Mouse (Mus musculus) heart, embryonic 14.5 days (tissue): ENCODE measurements around the gene Adig. TPM values are rescaled to one million over a fixed set of nuclear protein-coding genes. Genes with fewer than 3 reads are reported as not detected.

Source experiments
- ATAC-seq: fragments of 200-750 bp; cut with Nextera tagmentation; 2 replicates; pipeline ENCODE4 v1.8.0; 2017; ENCODE audit warnings: low read depth, moderate TSS enrichment; ENCODE audit not compliant: insufficient number of reproducible peaks, insufficient read depth, low FRiP score
- H3K27ac ChIP-seq, 2 experiments: fragments of 200-500 bp in 1 of 2; fragments of 300-500 bp in 1 of 2; sonication (generic) in 1 of 2; replicated peaks in 1 of 2; 2 replicates each; pipeline ENCODE4 v1.5.1; 2012 to 2014; ENCODE audit warnings: low read depth in 2 of 2, low read length in 2 of 2, control low read depth in 1 of 2, mild to moderate bottlenecking in 1 of 2, mixed read lengths in 1 of 2; ENCODE audit not compliant: control insufficient read depth in 1 of 2, insufficient read depth in 1 of 2
- H3K27me3 ChIP-seq: fragments of 300-500 bp; sonication (generic); 2 replicates; pipeline ENCODE4 v1.6.1; 2014; ENCODE audit warnings: mild to moderate bottlenecking, low read length, control low read depth; ENCODE audit not compliant: control insufficient read depth, insufficient read depth
- H3K36me3 ChIP-seq: fragments of 300-500 bp; sonication (generic); 2 replicates; pipeline ENCODE4 v1.6.1; 2014; ENCODE audit warnings: mild to moderate bottlenecking, control low read depth, low read length, mixed read lengths; ENCODE audit not compliant: control insufficient read depth, insufficient read depth
- H3K4me1 ChIP-seq, 2 experiments: fragments of 200-500 bp in 1 of 2; fragments of 300-500 bp in 1 of 2; sonication (generic) in 1 of 2; 2 replicates each; pipeline ENCODE4 v1.6.1; 2012 to 2014; ENCODE audit warnings: low read length in 2 of 2, control low read depth in 1 of 2, mixed read lengths in 1 of 2; ENCODE audit not compliant: control insufficient read depth in 2 of 2, insufficient read depth in 2 of 2
- H3K4me2 ChIP-seq: fragments of 300-500 bp; sonication (generic); 2 replicates; pipeline ENCODE4 v1.6.1; 2014; ENCODE audit warnings: mild to moderate bottlenecking, low read length
- H3K4me3 ChIP-seq, 2 experiments: fragments of 200-500 bp in 1 of 2; fragments of 300-500 bp in 1 of 2; sonication (generic) in 1 of 2; 2 replicates each; pipeline ENCODE4 v1.5.1; 2012 to 2014; ENCODE audit warnings: low read length in 2 of 2, mild to moderate bottlenecking in 2 of 2, control low read depth in 1 of 2, low read depth in 1 of 2, moderate library complexity in 1 of 2; ENCODE audit not compliant: control insufficient read depth in 1 of 2, insufficient read depth in 1 of 2
- H3K9ac ChIP-seq: fragments of 300-500 bp; sonication (generic); 2 replicates; pipeline ENCODE4 v1.6.1; 2014; ENCODE audit warnings: mild to moderate bottlenecking, low read length
- H3K9me3 ChIP-seq: fragments of 300-500 bp; sonication (generic); 2 replicates; pipeline ENCODE4 v1.6.1; 2016; ENCODE audit warnings: low read length, control low read depth; ENCODE audit not compliant: control insufficient read depth
- WGBS: fragments of 180-500 bp; shearing (Covaris S2); extraction: QIAGEN DNeasy Blood & Tissue Kit; methylation state at CpG from one replicate; pipeline ENCODE4 v1.1.7; 2014; 5-methylcytosine and 5-hydroxymethylcytosine counted together
- polyA plus RNA-seq: library from polyadenylated mRNA; unstranded; fragments of >200 nt; fragmentation: Nextera tagmentation; extraction: Ambion mirVana; gene quantifications from 2 replicates; pipeline ENCODE4 v1.2.1, GENCODE M21; 2014

Gene Adig
- polyA plus RNA-seq, 1 experiment from 2014 or later = not detected

DNA sequence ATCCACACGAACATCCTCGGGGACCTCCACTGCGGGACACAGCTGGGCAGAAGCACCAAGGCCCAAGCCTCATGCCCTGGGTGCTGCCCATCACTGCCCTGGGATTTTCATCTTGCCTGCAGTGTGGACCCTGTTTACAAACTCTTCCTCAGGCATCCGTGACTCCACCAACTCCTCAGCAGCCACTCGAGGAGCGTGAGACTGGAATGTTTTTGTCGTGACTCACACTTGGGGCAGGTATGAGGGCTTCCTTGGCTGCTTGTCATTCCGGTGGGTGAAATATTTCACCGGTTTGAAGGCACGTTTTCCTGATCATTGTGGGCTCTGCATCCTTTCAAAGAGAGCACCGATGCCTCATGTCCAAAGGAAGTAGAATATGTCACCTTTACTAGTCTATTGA, 16.7 kb downstream of the Adig start:
- ATAC-seq = no peak
- Histone ChIP-seq H3K4me1 (peaks cover 0 to 10% of the 10 kb centered on the region in 2 experiments; a peak in 2 of 4 replicates), H3K9me3 (no peaks in the 10 kb centered on the region), H3K36me3 (no peaks in the 10 kb centered on the region), H3K4me3 (no peak overlapping the region), H3K27me3 (no peaks in the 10 kb centered on the region), H3K9ac (no peak overlapping the region), H3K4me2 (no peak overlapping the region), H3K27ac (no peak overlapping the region)
- 54% methylated on average over 11 of the region's 11 CpGs for WGBS

DNA sequence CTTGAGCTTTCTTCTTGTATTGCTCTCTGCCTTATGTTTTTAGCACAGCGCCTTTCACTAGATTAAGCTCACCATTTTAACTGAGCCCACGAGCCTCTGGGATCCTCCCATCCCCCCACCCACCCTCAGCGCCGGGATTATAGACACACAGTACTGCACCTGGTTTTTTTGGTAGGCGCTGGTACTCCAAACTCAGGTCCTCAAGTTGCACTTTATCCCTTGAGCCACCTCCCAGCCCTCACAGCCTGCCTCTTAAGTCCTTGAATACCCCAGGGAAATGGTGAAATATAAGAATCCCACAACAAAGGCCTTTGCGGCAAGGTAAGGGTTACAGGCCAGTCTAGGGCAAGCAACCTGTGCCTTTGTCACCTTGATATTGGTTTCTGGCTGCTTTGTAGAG, 17.4 kb downstream of the Adig start:
- WGBS = 69% methylated on average over 6 of the region's 6 CpGs
- no peak overlapping the region for H3K9ac ChIP-seq
- no peaks in the 10 kb centered on the region for H3K36me3 ChIP-seq
- no peak overlapping the region for H3K4me2 ChIP-seq
- H3K27me3 ChIP-seq = no peaks in the 10 kb centered on the region
- no peak overlapping the region for H3K27ac ChIP-seq
- no peaks in the 10 kb centered on the region for H3K9me3 ChIP-seq
- ATAC-seq = no peak
- H3K4me1 ChIP-seq = peaks cover 0 to 10% of the 10 kb centered on the region in 2 experiments; a peak in 2 of 4 replicates
- H3K4me3 ChIP-seq = no peak overlapping the region

DNA sequence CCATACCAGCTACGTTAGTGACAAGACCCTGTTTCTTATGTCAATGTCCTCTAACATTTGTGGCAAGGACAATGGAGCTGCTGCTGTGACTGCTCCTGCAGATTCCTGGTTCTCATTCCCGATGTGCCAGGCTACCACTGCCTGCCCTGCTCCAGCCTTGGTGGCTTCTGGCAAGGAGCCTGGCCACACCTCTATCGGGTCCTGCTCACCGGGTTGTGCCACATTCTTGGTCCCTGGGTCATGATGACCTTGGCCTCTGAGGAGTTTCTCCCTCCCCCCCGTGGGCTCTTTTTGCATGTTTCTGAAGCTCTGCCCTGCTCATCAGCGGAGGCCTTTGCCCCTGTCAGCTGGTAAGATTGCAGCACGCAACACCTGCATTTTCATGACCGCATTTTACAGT, 20.6 kb downstream of the Adig start:
- Histone ChIP-seq H3K9me3 (no peaks in the 10 kb centered on the region), H3K36me3 (no peaks in the 10 kb centered on the region), H3K4me1 (peaks cover 0 to 10% of the 10 kb centered on the region in 2 experiments; a peak in 2 of 4 replicates), H3K4me2 (no peak overlapping the region), H3K9ac (no peak overlapping the region), H3K4me3 (no peak overlapping the region), H3K27ac (0 out of 4 replicates have a peak overlapping the region, but pooled peaks of 1 of the 2 experiments have one; percentile 14), H3K27me3 (no peaks in the 10 kb centered on the region)
- WGBS = 50% methylated on average over 8 of the region's 8 CpGs
- no peak for ATAC-seq

DNA sequence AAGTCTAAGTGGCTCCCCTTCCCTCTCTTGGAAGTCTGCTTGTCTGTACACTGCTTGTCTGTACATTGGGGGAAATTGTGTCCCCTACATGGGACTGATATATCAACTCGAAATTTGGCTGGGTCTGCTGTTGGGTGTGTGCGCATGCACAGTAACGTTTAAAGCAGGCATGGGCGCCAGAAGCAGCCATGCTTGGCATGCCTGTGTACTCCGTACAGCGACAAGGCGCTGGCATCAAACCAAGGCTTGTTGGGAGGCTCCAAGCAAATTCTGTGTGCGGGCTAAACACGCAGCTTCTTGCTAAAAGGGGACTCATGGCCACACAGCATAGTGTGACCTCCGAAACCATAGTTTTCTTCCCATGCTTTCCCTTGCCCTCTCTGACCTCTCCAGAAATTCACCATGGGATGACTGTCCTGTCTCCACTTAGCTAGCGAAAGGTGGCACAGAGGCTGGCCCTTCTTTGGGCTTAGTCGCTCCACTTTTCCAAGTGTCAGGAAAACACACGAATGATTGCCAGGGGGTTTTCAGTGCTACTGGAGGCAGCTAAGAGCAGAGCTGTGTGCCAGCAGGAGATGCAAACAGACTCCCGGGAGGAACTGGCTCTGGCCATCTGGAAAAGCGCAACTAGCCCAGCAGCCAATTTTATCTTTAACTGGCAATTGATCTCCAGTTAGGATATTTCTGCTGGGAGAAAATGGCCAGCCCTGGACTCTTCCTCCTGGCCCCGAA, 21.9 kb downstream of the Adig start:
- H3K27me3 ChIP-seq = no peaks in the 10 kb centered on the region
- ATAC-seq = no peak
- no peak overlapping the region for H3K4me3 ChIP-seq
- H3K4me1 ChIP-seq = peaks cover 0 to 8% of the 10 kb centered on the region in 2 experiments; a peak in 2 of 4 replicates
- 79% methylated on average over 16 of the region's 16 CpGs for WGBS
- H3K36me3 ChIP-seq = no peaks in the 10 kb centered on the region
- no peak overlapping the region for H3K27ac ChIP-seq
- no peak overlapping the region for H3K4me2 ChIP-seq
- H3K9me3 ChIP-seq = no peaks in the 10 kb centered on the region
- H3K9ac ChIP-seq = no peak overlapping the region

DNA sequence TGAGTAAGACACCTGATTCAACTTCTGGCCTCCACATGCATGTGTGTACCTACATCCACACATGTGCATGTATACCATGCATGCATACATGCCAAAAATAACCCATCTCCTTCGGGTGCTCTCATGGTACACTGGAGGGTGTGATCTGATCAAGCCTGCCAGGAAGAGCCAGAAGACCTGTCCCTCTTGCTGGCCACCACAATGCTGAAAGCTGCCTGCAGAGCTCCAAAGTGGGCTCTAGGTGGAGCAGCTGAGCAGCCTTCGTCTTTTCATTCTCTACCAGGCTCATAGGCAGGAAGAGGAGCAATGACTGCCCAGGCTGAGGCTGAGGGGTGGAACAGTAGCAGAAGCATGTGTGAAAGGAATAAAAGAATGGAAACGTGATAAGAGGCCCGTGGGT, 31.7 kb downstream of the Adig start:
- Histone ChIP-seq H3K9ac (no peak overlapping the region), H3K4me1 (no peaks in the 10 kb centered on the region), H3K4me2 (no peak overlapping the region), H3K36me3 (no peaks in the 10 kb centered on the region), H3K27me3 (no peaks in the 10 kb centered on the region), H3K27ac (no peak overlapping the region), H3K9me3 (peaks cover 2% of the 10 kb centered on the region; the same call in 1 of the 2 replicates), H3K4me3 (no peak overlapping the region)
- 0% methylated on average over 4 of the region's 4 CpGs for WGBS
- ATAC-seq = no peak

DNA sequence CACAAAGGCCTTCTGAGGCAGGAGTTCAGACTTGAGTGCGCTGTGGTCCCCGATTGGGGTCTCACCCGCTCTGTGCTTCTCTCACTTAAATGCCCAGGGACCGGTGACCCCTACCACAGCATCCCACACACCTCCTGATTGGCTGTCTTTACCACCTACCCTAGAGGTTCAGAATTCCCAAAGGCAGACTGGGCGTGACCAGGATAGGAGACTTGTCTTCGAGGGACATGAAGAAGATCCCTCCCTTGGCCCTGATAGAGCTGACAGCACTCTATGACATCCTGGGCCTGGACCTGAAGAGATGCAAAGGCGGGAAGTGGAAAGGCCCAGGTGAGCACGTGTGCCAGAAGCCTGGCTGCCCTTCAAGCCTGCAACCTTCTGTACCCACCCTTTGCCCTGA, 32.1 kb downstream of the Adig start:
- Histone ChIP-seq H3K36me3 (no peaks in the 10 kb centered on the region), H3K27me3 (no peaks in the 10 kb centered on the region), H3K4me2 (no peak overlapping the region), H3K4me1 (no peaks in the 10 kb centered on the region), H3K4me3 (no peak overlapping the region), H3K27ac (no peak overlapping the region), H3K9me3 (peaks cover 2% of the 10 kb centered on the region; the same call in 1 of the 2 replicates), H3K9ac (no peak overlapping the region)
- WGBS = 73% methylated on average over 8 of the region's 8 CpGs
- no peak for ATAC-seq

DNA sequence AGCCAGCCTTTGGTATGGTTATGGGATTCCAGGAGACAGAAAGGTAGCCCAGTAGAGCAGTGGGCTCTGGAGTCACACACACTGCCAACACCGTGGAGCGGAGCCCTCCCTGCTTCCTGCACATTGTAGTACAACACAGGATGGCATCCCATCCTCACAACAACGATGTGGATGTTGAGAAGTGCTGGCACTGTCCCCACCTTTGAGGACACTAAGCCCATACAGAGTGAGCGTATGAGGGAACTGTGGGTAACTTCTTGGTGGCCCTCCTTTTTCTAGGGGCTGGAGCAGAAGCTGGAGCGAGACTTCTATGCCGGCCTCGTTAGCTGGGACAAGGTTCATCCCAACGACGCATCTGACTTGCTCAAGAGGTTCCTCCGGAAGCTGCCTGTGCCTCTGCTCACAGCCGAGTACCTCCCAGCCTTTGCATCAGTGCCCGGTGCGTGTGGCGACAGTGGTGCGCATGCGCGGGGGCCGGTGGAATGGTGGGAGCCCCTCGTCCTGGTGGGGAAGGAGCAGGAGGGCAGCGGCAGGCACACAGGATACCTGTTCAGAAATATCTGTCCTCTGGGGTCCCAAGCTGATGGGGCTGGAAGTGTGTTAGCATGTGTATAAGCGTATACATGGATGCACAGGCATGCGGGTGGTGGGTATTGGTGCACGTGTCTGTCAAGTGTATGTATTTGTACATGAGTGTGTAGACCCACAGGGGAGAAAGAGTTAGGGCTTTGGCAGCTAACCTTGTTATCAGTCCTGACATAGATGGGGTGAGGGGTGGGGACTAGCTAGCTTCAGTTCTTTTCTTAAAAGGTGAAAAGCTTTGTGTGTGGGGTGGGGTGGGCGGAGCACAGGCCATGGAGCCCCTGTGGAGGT, 37.3 kb downstream of the Adig start:
- Histone ChIP-seq H3K9ac (no peak overlapping the region), H3K4me1 (no peaks in the 10 kb centered on the region), H3K27ac (no peak overlapping the region), H3K4me2 (peak overlapping the region; percentile 37), H3K36me3 (no peaks in the 10 kb centered on the region), H3K9me3 (no peaks in the 10 kb centered on the region), H3K27me3 (peaks cover 9% of the 10 kb centered on the region; the same call in 1 of the 2 replicates), H3K4me3 (no peak overlapping the region)
- WGBS = 43% methylated on average over 24 of the region's 24 CpGs
- ATAC-seq = no peak
